Mouse (Mus musculus) T-cell, adult 66 days (primary cell): ENCODE data around the gene Spata4. TPM values are rescaled to one million over a fixed set of nuclear protein-coding genes. Genes with fewer than 3 reads are reported as not detected.

Experiments
- total RNA-seq, 2 experiments: library from RNA; stranded (reverse); gene quantifications; 3 replicates in 1 of 2; 4 replicates in 1 of 2; pipeline ENCODE4 v1.2.4; 2023

Gene Spata4
- not detected for total RNA-seq

GRCm38 (mm10) chr8:54600671-54601251 is at the start of gene Spata4:
Gene Spata4, plus strand, starts transcription at chr8:54600781.

Other genes with a start within 250 kb of the Spata4 start
- 1 to 10 TPM in 1 of 2 experiments, not detected in 1; 1.2 TPM for gene Asb5, start 71.2 kb upstream of the Spata4 start, total RNA-seq
- gene Spcs3, start 70.8 kb upstream of the Spata4 start, total RNA-seq = 10 to 100 TPM; 39.4 to 45.4 TPM